Mouse (Mus musculus) ES-Bruce4 (cell line): ENCODE measurements around the gene Tex12.

ENCODE experiments used
- CTCF ChIP-seq: IDR thresholded peaks from one replicate; pipeline ENCODE4 v1.8.1; 2011; ENCODE audit warnings: low read depth, low read length
- EP300 ChIP-seq: IDR thresholded peaks from 2 replicates; pipeline ENCODE4 v1.6.1; 2011; ENCODE audit warnings: low read depth, low read length; ENCODE audit not compliant: insufficient read depth
- POLR2A ChIP-seq: IDR thresholded peaks from one replicate; pipeline ENCODE4 v1.8.1; 2011; ENCODE audit warnings: low read length; ENCODE audit not compliant: insufficient read depth

- peak; percentile 86 for TF ChIP-seq CTCF
- TF ChIP-seq POLR2A = no peak
- TF ChIP-seq EP300 = no peak
These were observed 32.7 kb downstream of the Tex12 start, which contains the start of gene Pts for GRCm38 (mm10) chr9:50528293-50528892.
